Mouse (Mus musculus) CH12.LX (cell line): ENCODE measurements around the gene Aebp1. TPM values are rescaled to one million over a fixed set of nuclear protein-coding genes. Genes with fewer than 3 reads are reported as not detected.

Experiments
- DNase-seq: peaks from one replicate; pipeline ENCODE4 v3.0.0-alpha.2; 2013; ENCODE audit errors: extremely low read depth
- H3K27ac ChIP-seq: 2 replicates; pipeline ENCODE4 v1.5.1; 2012; ENCODE audit warnings: low read depth, mild to moderate bottlenecking, control low read depth, moderate library complexity; ENCODE audit not compliant: insufficient read depth
- H3K27me3 ChIP-seq: replicated peaks from 2 replicates; pipeline ENCODE3; 2012; ENCODE audit warnings: inconsistent platforms
- H3K36me3 ChIP-seq, 2 experiments: replicated peaks in 1 of 2; 2 replicates each; pipeline versions ENCODE3 to v1.6.1; 2012; ENCODE audit warnings: inconsistent platforms in 1 of 2, low read length in 1 of 2, mild to moderate bottlenecking in 1 of 2, mixed read lengths in 1 of 2, moderate library complexity in 1 of 2; ENCODE audit not compliant: control insufficient read depth in 1 of 2, insufficient read depth in 1 of 2
- H3K4me1 ChIP-seq, 2 experiments: 2 replicates each; pipeline ENCODE4 v1.6.1; 2012; ENCODE audit warnings: inconsistent platforms in 1 of 2, moderate library complexity in 1 of 2; ENCODE audit not compliant: insufficient read depth in 2 of 2, control insufficient read depth in 1 of 2
- H3K4me2 ChIP-seq: 2 replicates; pipeline ENCODE4 v1.6.1; 2012; ENCODE audit warnings: low read depth, mild to moderate bottlenecking, control low read depth; ENCODE audit not compliant: poor library complexity, insufficient read depth, severe bottlenecking
- H3K4me3 ChIP-seq, 3 experiments: fragments of 150-350 bp in 1 of 3; sonication (generic) in 1 of 3; replicated peaks in 1 of 3; 2 replicates each; pipeline versions ENCODE3 to v1.5.1; 2011 to 2012; ENCODE audit warnings: low read depth in 2 of 3, low read length in 2 of 3, mild to moderate bottlenecking in 2 of 3, moderate library complexity in 2 of 3, control low read depth in 1 of 3, improper control_type of control experiment in 1 of 3, inconsistent platforms in 1 of 3, mixed read lengths in 1 of 3; ENCODE audit not compliant: poor library complexity in 1 of 3
- H3K79me2 ChIP-seq: replicated peaks from 2 replicates; pipeline ENCODE4 v1.6.1; 2012; ENCODE audit warnings: mild to moderate bottlenecking, moderate library complexity; ENCODE audit not compliant: control insufficient read depth, poor library complexity, insufficient read depth, severe bottlenecking; ENCODE audit errors: extremely low read depth
- H3K9ac ChIP-seq: 2 replicates; pipeline ENCODE4 v1.6.1; 2012; ENCODE audit warnings: low read depth, mild to moderate bottlenecking, control low read depth, moderate library complexity; ENCODE audit not compliant: insufficient read depth
- H3K9me3 ChIP-seq: replicated peaks from 2 replicates; pipeline ENCODE3; 2012; ENCODE audit warnings: low read length, inconsistent platforms, mixed read lengths
- CHD1 ChIP-seq: IDR thresholded peaks from 2 replicates; pipeline ENCODE4 v1.6.1; 2012; ENCODE audit warnings: low read depth, low read length, improper control_type of control experiment, inconsistent platforms
- CHD2 ChIP-seq: IDR thresholded peaks from 2 replicates; pipeline ENCODE4 v1.6.1; 2011; ENCODE audit warnings: low read length, improper control_type of control experiment
- E2F4 ChIP-seq: IDR thresholded peaks from 2 replicates; pipeline ENCODE4 v1.6.1; 2011; ENCODE audit warnings: low read depth, low read length, improper control_type of control experiment; ENCODE audit not compliant: insufficient replicate concordance
- ETS1 ChIP-seq: conservative IDR thresholded peaks from 2 replicates; pipeline ENCODE4 v1.6.1; 2012; ENCODE audit warnings: low read depth, mild to moderate bottlenecking, inconsistent platforms, low read length, improper control_type of control experiment, moderate library complexity
- JUN ChIP-seq: IDR thresholded peaks from 2 replicates; pipeline ENCODE4 v1.6.1; 2011; ENCODE audit warnings: low read depth, mild to moderate bottlenecking, low read length, improper control_type of control experiment, moderate library complexity; ENCODE audit not compliant: insufficient read depth
- JUND ChIP-seq: conservative IDR thresholded peaks from 2 replicates; pipeline ENCODE4 v1.6.1; 2011; ENCODE audit warnings: low read depth, low read length, improper control_type of control experiment
- MAX ChIP-seq: IDR thresholded peaks from 2 replicates; pipeline ENCODE4 v1.6.1; 2011; ENCODE audit warnings: low read length, improper control_type of control experiment
- MAZ ChIP-seq: IDR thresholded peaks from 2 replicates; pipeline ENCODE4 v1.6.1; 2012; ENCODE audit warnings: low read depth, mild to moderate bottlenecking, inconsistent platforms, low read length, improper control_type of control experiment, moderate library complexity
- MEF2A ChIP-seq: IDR thresholded peaks from 2 replicates; pipeline ENCODE4 v1.6.1; 2014; ENCODE audit warnings: low read depth, mild to moderate bottlenecking, inconsistent platforms, low read length, improper control_type of control experiment, borderline replicate concordance
- PAX5 ChIP-seq: IDR thresholded peaks from 2 replicates; pipeline ENCODE4 v1.6.1; 2012; ENCODE audit warnings: low read length, inconsistent platforms, mixed read lengths
- POLR2A ChIP-seq: IDR thresholded peaks from 2 replicates; pipeline ENCODE4 v1.6.1; 2011; ENCODE audit warnings: low read depth, mild to moderate bottlenecking, improper control_type of control experiment, low read length
- POLR2AphosphoS2 ChIP-seq: IDR thresholded peaks from 2 replicates; pipeline ENCODE4 v1.6.1; 2011; ENCODE audit warnings: low read depth, low read length, improper control_type of control experiment
- RAD21 ChIP-seq: IDR thresholded peaks from 2 replicates; pipeline ENCODE4 v1.6.1; 2011; ENCODE audit warnings: low read depth, mild to moderate bottlenecking, low read length, improper control_type of control experiment, moderate library complexity
- SIN3A ChIP-seq: IDR thresholded peaks from 2 replicates; pipeline ENCODE4 v1.6.1; 2012; ENCODE audit warnings: low read length, improper control_type of control experiment, inconsistent platforms
- SMC3 ChIP-seq: IDR thresholded peaks from 2 replicates; pipeline ENCODE4 v1.6.1; 2011; ENCODE audit warnings: low read depth, low read length, improper control_type of control experiment
- UBTF ChIP-seq: IDR thresholded peaks from 2 replicates; pipeline ENCODE4 v1.6.1; 2012; ENCODE audit warnings: low read depth, mild to moderate bottlenecking, inconsistent platforms, low read length, improper control_type of control experiment, moderate library complexity
- USF1 ChIP-seq: IDR thresholded peaks from 2 replicates; pipeline ENCODE4 v1.6.1; 2014; ENCODE audit warnings: low read depth, mild to moderate bottlenecking, inconsistent platforms, low read length, improper control_type of control experiment
- ZC3H11A ChIP-seq: IDR thresholded peaks from 2 replicates; pipeline ENCODE4 v1.6.1; 2012; ENCODE audit warnings: low read depth, mild to moderate bottlenecking, inconsistent platforms, low read length, improper control_type of control experiment
- ZKSCAN1 ChIP-seq: IDR thresholded peaks from 2 replicates; pipeline ENCODE4 v1.6.1; 2012; ENCODE audit warnings: low read depth, inconsistent platforms, low read length, improper control_type of control experiment, borderline replicate concordance
- ZMIZ1 ChIP-seq: IDR thresholded peaks from 2 replicates; pipeline ENCODE4 v1.6.1; 2012; ENCODE audit warnings: low read depth, mild to moderate bottlenecking, inconsistent platforms, low read length, improper control_type of control experiment
- dilution Hi-C: fragments of 300-500 bp; cut with MboI; formaldehyde crosslinking; loops from 2 replicates; pipeline ENCODE4 v1.14.3; 2020; ENCODE audit warnings: low sequenced_read_pairs; ENCODE audit not compliant: extremely low pct_unique_long_range_greater_than_20kb, extremely low pct_ligation_motif_present
- in situ Hi-C: fragments of 300-500 bp; cut with MboI; formaldehyde crosslinking; loops from 3 replicates; pipeline ENCODE4 v1.14.3; 2019; ENCODE audit warnings: low sequenced_read_pairs, low pct_ligation_motif_present, low pct_unique_long_range_greater_than_20kb, mixed read lengths
- polyA plus RNA-seq: library from polyadenylated mRNA; unstranded; fragments of >175 nt; gene quantifications from 2 replicates; pipeline ENCODE4 v1.2.1, GENCODE M21; 2012; ENCODE audit warnings: low read depth; ENCODE audit not compliant: insufficient read length
- total RNA-seq, 2 experiments: library from RNA; depleted of rRNA; stranded (reverse); fragments of 300-350 nt in 1 of 2; fragments of >200 nt in 1 of 2; gene quantifications; 2 replicates each; pipeline ENCODE4 v1.2.3; 2012 to 2014

Aebp1 gene
- total and polyA plus RNA-seq, 3 experiments, result 0.34 to 1.4 TPM; not detected in 1

GRCm38 (mm10) chr11:5918111-5918510, 56.4 kb downstream of the Aebp1 start:
- H3K36me3 ChIP-seq, result no peaks in the 10 kb centered on the region
- H3K27me3 ChIP-seq, result peaks cover 5% of the 10 kb centered on the region
- dilution Hi-C loops (no loop called here), in situ Hi-C loops (no loop called here)
- TF ChIP-seq POLR2AphosphoS2, result no peak
- TF ChIP-seq SMC3, result no peak
- TF ChIP-seq MEF2A, result no peak
- no peak for TF ChIP-seq CHD2
- TF ChIP-seq SIN3A, result no peak
- TF ChIP-seq UBTF, result no peak
- TF ChIP-seq ZKSCAN1, result no peak
- H3K4me3 ChIP-seq, result no peak overlapping the region
- DNase-seq, result no peak
- H3K9ac ChIP-seq, result no peak overlapping the region
- H3K27ac ChIP-seq, result no peak overlapping the region
- no peaks in the 10 kb centered on the region for H3K79me2 ChIP-seq
- H3K4me1 ChIP-seq, result peaks cover 4 to 29% of the 10 kb centered on the region in 2 experiments; a peak in 3 of 4 replicates
- H3K4me2 ChIP-seq, result no peak overlapping the region
- H3K9me3 ChIP-seq, result no peaks in the 10 kb centered on the region

GRCm38 (mm10) chr11:5919606-5920005, 57.9 kb downstream of the Aebp1 start:
- H3K27me3 ChIP-seq, result peaks cover 3% of the 10 kb centered on the region
- no peaks in the 10 kb centered on the region for H3K36me3 ChIP-seq
- peaks cover 4 to 24% of the 10 kb centered on the region in 2 experiments; a peak in 3 of 4 replicates for H3K4me1 ChIP-seq
- DNase-seq, result no peak
- H3K4me2 ChIP-seq, result no peak overlapping the region
- dilution Hi-C loops (no loop called here), in situ Hi-C loops (no loop called here)
- H3K9ac ChIP-seq, result no peak overlapping the region
- no peak overlapping the region for H3K4me3 ChIP-seq
- no peaks in the 10 kb centered on the region for H3K9me3 ChIP-seq
- H3K27ac ChIP-seq, result no peak overlapping the region
- H3K79me2 ChIP-seq, result no peaks in the 10 kb centered on the region
- TF ChIP-seq RAD21, result no peak
- no peak for TF ChIP-seq MAZ
- no peak for TF ChIP-seq ZMIZ1
- no peak for TF ChIP-seq ZKSCAN1
- no peak for TF ChIP-seq USF1
- TF ChIP-seq JUND, result no peak
- no peak for TF ChIP-seq CHD2
- no peak for TF ChIP-seq CHD1
- no peak for TF ChIP-seq ZC3H11A
- TF ChIP-seq PAX5, result no peak
- no peak for TF ChIP-seq JUN
- TF ChIP-seq UBTF, result no peak
- TF ChIP-seq ETS1, result no peak
- no peak for TF ChIP-seq E2F4
- TF ChIP-seq POLR2A, result no peak
- TF ChIP-seq MAX, result no peak
- no peak for TF ChIP-seq POLR2AphosphoS2
